Mouse (Mus musculus): ENCODE data around the gene Gm42906. TPM values are rescaled to one million over a fixed set of nuclear protein-coding genes. Genes with fewer than 3 reads are reported as not detected.
A peak's percentile ranks its signal among the peaks of the same experiment; 100 is the strongest.

Gm42906 gene
- polyA plus RNA-seq, 1 experiment from 2014 or later, result 0.52 TPM

- H3K36me3 ChIP-seq (ENCODE audit: control insufficient read depth, insufficient read depth, low read length), result no peaks in the 10 kb centered on the region
- DNase-seq (ENCODE audit: low spot score) (peak; percentile 73), ATAC-seq (ENCODE audit: low FRiP score, low TSS enrichment) (peak; percentile 55)
Measured at GRCm38 (mm10) chr5:151166266-151166665, 261.7 kb downstream of the Gm42906 start.

GRCm38 (mm10) chr5:151165381-151166016 is 262.5 kb downstream of the Gm42906 start:
- ATAC-seq (ENCODE audit: low FRiP score, low TSS enrichment) (peak; percentile 48; the same call in 1 of the 2 replicates), DNase-seq (ENCODE audit: low spot score) (peak; percentile 36)
- Histone ChIP-seq H3K27me3 (ENCODE audit: control insufficient read depth, insufficient read depth, low read length) (no peaks in the 10 kb centered on the region), H3K4me3 (ENCODE audit: low read depth, low read length) (no peak overlapping the region), H3K4me1 (replicated peaks; ENCODE audit: control insufficient read depth, insufficient read depth) (peaks cover 5% of the 10 kb centered on the region; the same call in 1 of the 2 replicates), H3K9ac (ENCODE audit: low read length) (no peak overlapping the region), H3K27ac (replicated peaks) (peak overlapping the region; percentile 24), H3K4me2 (replicated peaks; ENCODE audit: low read depth) (no peak overlapping the region), H3K36me3 (ENCODE audit: control insufficient read depth, insufficient read depth, low read length) (no peaks in the 10 kb centered on the region), H3K9me3 (ENCODE audit: control insufficient read depth, low read length) (no peaks in the 10 kb centered on the region)
- TF ChIP-seq CTCF (IDR thresholded peaks at IDR 0.05; ENCODE audit: low read depth) (no peak), EP300 (optimal IDR thresholded peaks at IDR 0.05) (no peak)
- WGBS, result 71% methylated on average over 6 of the region's 6 CpGs

More at GRCm38 (mm10) chr5:151166266-151166665, 261.7 kb downstream of the Gm42906 start:
- Histone ChIP-seq H3K4me3 (ENCODE audit: low read depth, low read length) (no peak overlapping the region), H3K4me1 (replicated peaks; ENCODE audit: control insufficient read depth, insufficient read depth) (peaks cover 5% of the 10 kb centered on the region; the same call in 1 of the 2 replicates), H3K27ac (replicated peaks) (peak overlapping the region; percentile 24; the same call in 1 of the 2 replicates), H3K9ac (ENCODE audit: low read length) (no peak overlapping the region), H3K27me3 (ENCODE audit: control insufficient read depth, insufficient read depth, low read length) (no peaks in the 10 kb centered on the region), H3K9me3 (ENCODE audit: control insufficient read depth, low read length) (no peaks in the 10 kb centered on the region), H3K4me2 (replicated peaks; ENCODE audit: low read depth) (no peak overlapping the region)
- WGBS, result 64% methylated on average over 5 of the region's 5 CpGs
- no peak for TF ChIP-seq EP300 (optimal IDR thresholded peaks at IDR 0.05)
- TF ChIP-seq CTCF (IDR thresholded peaks at IDR 0.05; ENCODE audit: low read depth), result no peak

GRCm38 (mm10) chr5:151164815-151165214 is 263.1 kb downstream of the Gm42906 start:
- H3K27me3 ChIP-seq (ENCODE audit: control insufficient read depth, insufficient read depth, low read length), result no peaks in the 10 kb centered on the region
- H3K36me3 ChIP-seq (ENCODE audit: control insufficient read depth, insufficient read depth, low read length), result no peaks in the 10 kb centered on the region
- H3K27ac ChIP-seq (replicated peaks), result peak overlapping the region; percentile 53; the same call in 1 of the 2 replicates
- no peak for TF ChIP-seq EP300 (optimal IDR thresholded peaks at IDR 0.05)
- no peak overlapping the region for H3K4me2 ChIP-seq (replicated peaks; ENCODE audit: low read depth)
- DNase-seq (ENCODE audit: low spot score) (no peak), ATAC-seq (ENCODE audit: low FRiP score, low TSS enrichment) (no peak)
- WGBS, result 52% methylated on average over 4 of the region's 4 CpGs
- H3K9ac ChIP-seq (ENCODE audit: low read length), result no peak overlapping the region
- H3K4me1 ChIP-seq (replicated peaks; ENCODE audit: control insufficient read depth, insufficient read depth), result peaks cover 5% of the 10 kb centered on the region; the same call in 1 of the 2 replicates
- no peaks in the 10 kb centered on the region for H3K9me3 ChIP-seq (ENCODE audit: control insufficient read depth, low read length)
- no peak overlapping the region for H3K4me3 ChIP-seq (ENCODE audit: low read depth, low read length)

DNA sequence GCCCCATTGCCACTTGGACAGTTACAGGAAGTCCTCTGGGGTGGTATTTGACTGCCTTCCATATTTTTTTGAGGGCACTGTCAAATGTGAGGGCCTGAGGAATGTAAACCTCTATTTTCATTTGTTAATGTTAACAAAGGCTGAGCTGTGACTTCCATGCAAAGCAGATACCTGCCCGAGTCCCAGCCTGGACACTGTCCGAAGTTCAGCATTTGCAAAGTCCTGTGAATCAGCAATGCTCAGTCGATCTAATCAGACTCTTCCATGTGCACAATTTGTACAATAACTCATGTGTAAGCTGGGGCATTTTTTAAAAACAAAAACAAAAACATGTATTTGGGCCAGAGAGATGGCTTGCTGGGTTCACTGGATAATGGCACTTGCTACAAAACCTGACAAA is 265.3 kb downstream of the Gm42906 start:
- Histone ChIP-seq H3K9ac (ENCODE audit: low read length) (no peak overlapping the region), H3K4me3 (ENCODE audit: low read depth, low read length) (no peak overlapping the region), H3K4me2 (replicated peaks; ENCODE audit: low read depth) (no peak overlapping the region), H3K27ac (replicated peaks) (no peak overlapping the region), H3K4me1 (replicated peaks; ENCODE audit: control insufficient read depth, insufficient read depth) (peaks cover 5% of the 10 kb centered on the region; the same call in 1 of the 2 replicates), H3K27me3 (ENCODE audit: control insufficient read depth, insufficient read depth, low read length) (no peaks in the 10 kb centered on the region), H3K9me3 (ENCODE audit: control insufficient read depth, low read length) (no peaks in the 10 kb centered on the region), H3K36me3 (ENCODE audit: control insufficient read depth, insufficient read depth, low read length) (no peaks in the 10 kb centered on the region)
- ATAC-seq (ENCODE audit: low FRiP score, low TSS enrichment) (no peak), DNase-seq (ENCODE audit: low spot score) (no peak)
- TF ChIP-seq CTCF (IDR thresholded peaks at IDR 0.05; ENCODE audit: low read depth), result no peak
- no peak for TF ChIP-seq EP300 (optimal IDR thresholded peaks at IDR 0.05)
- 80% methylated on average over 3 of the region's 3 CpGs for WGBS

DNA sequence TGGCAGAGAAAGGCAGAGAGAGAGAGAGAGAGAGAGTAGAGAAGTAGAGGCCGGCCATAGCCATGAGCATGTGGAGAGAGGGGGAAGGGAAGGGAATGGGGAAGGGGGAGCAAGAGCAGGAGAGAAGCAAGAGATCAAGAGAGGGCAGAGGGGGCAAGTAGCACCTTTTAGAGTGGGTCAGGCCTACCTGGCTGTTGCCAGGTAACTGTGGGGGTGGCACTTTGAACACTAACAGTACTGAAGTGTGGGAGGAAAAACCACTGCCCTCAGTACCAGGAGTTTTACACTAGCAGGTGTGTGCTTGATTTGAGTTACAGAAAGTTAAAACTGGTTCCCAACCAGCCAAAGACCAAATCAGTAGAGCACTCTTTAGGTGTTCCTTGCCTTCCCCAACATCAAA is 272.7 kb downstream of the Gm42906 start:
- ATAC-seq (ENCODE audit: low FRiP score, low TSS enrichment), result no peak
- Histone ChIP-seq H3K4me2 (replicated peaks; ENCODE audit: low read depth) (no peak overlapping the region), H3K9me3 (ENCODE audit: control insufficient read depth, low read length) (no peaks in the 10 kb centered on the region), H3K4me3 (ENCODE audit: low read depth, low read length) (no peak overlapping the region), H3K9ac (ENCODE audit: low read length) (no peak overlapping the region), H3K27me3 (ENCODE audit: control insufficient read depth, insufficient read depth, low read length) (no peaks in the 10 kb centered on the region), H3K4me1 (replicated peaks; ENCODE audit: control insufficient read depth, insufficient read depth) (0 out of 2 replicates have a peak, but pooled peaks cover 5% of the 10 kb centered on the region), H3K36me3 (ENCODE audit: control insufficient read depth, insufficient read depth, low read length) (no peaks in the 10 kb centered on the region), H3K27ac (replicated peaks) (no peak overlapping the region)
- DNase-seq (ENCODE audit: low spot score), result no peak
- TF ChIP-seq EP300 (optimal IDR thresholded peaks at IDR 0.05) (no peak), CTCF (IDR thresholded peaks at IDR 0.05; ENCODE audit: low read depth) (no peak)
- 100% methylated on average over 1 of the region's 1 CpGs for WGBS

DNA sequence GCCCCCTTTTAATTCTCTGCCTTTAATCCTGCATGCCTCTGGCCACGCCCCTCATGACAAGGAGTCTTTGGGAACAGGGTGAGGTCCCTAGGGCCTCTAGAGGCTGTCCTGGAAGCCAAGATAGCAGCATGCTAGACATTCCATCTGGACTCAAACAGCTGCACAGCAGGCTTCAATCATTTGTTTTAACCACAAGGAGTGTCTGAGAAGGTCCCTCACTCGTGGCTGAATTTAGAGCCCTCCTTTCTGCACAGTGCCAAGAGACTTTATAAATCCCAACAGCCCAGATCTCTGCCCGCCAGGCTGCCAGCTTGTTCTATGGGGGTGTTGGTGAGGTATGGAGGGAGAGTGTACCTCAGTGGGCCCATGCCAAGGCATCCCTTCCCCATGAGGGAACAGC is 273.2 kb downstream of the Gm42906 start:
- Histone ChIP-seq H3K4me3 (ENCODE audit: low read depth, low read length) (no peak overlapping the region), H3K9me3 (ENCODE audit: control insufficient read depth, low read length) (no peaks in the 10 kb centered on the region), H3K4me2 (replicated peaks; ENCODE audit: low read depth) (no peak overlapping the region), H3K9ac (ENCODE audit: low read length) (no peak overlapping the region), H3K4me1 (replicated peaks; ENCODE audit: control insufficient read depth, insufficient read depth) (0 out of 2 replicates have a peak, but pooled peaks cover 5% of the 10 kb centered on the region), H3K36me3 (ENCODE audit: control insufficient read depth, insufficient read depth, low read length) (no peaks in the 10 kb centered on the region), H3K27ac (replicated peaks) (no peak overlapping the region), H3K27me3 (ENCODE audit: control insufficient read depth, insufficient read depth, low read length) (no peaks in the 10 kb centered on the region)
- ATAC-seq (ENCODE audit: low FRiP score, low TSS enrichment), result 0 out of 2 replicates have a peak, but pooled peaks have one; percentile 61
- no peak for TF ChIP-seq CTCF (IDR thresholded peaks at IDR 0.05; ENCODE audit: low read depth)
- TF ChIP-seq EP300 (optimal IDR thresholded peaks at IDR 0.05), result no peak
- peak; percentile 53 for DNase-seq (ENCODE audit: low spot score)
- 26% methylated on average over 3 of the region's 3 CpGs for WGBS

All from stomach, postnatal 0 days (tissue).